Mouse (Mus musculus) liver, embryonic 11.5 days (tissue): ENCODE measurements around the gene Dusp15. TPM values are rescaled to one million over a fixed set of nuclear protein-coding genes. Genes with fewer than 3 reads are reported as not detected.

Experiments used
- ATAC-seq: fragments of 200-750 bp; cut with Nextera tagmentation; replicated peaks from 2 replicates; pipeline ENCODE4 v1.8.0; 2017; ENCODE audit warnings: moderate number of reproducible peaks, mild to moderate bottlenecking, moderate TSS enrichment, moderate library complexity; ENCODE audit not compliant: low FRiP score
- DNase-seq: peaks from one replicate; pipeline ENCODE4 v3.0.0-alpha.2; 2017; ENCODE audit warnings: low spot score
- H3K27ac ChIP-seq: fragments of 300-500 bp; sonication (generic); 2 replicates; pipeline ENCODE4 v1.5.1; 2014; ENCODE audit warnings: mild to moderate bottlenecking, low read depth, low read length, control low read depth
- H3K27me3 ChIP-seq: fragments of 300-500 bp; sonication (generic); replicated peaks from 2 replicates; pipeline ENCODE4 v1.6.1; 2014; ENCODE audit warnings: low read length, mixed read lengths; ENCODE audit not compliant: control insufficient read depth, insufficient read depth
- H3K36me3 ChIP-seq: fragments of 300-500 bp; sonication (generic); 2 replicates; pipeline ENCODE4 v1.6.1; 2014; ENCODE audit warnings: mild to moderate bottlenecking, low read length, moderate library complexity, mixed read lengths; ENCODE audit not compliant: control insufficient read depth, insufficient read depth
- H3K4me1 ChIP-seq: fragments of 300-500 bp; sonication (generic); replicated peaks from 2 replicates; pipeline ENCODE4 v1.6.1; 2014; ENCODE audit warnings: low read length, mixed read lengths; ENCODE audit not compliant: control insufficient read depth, insufficient read depth
- H3K4me2 ChIP-seq: fragments of 300-500 bp; sonication (generic); 2 replicates; pipeline ENCODE4 v1.6.1; 2014; ENCODE audit warnings: mild to moderate bottlenecking, control low read depth, moderate library complexity
- H3K4me3 ChIP-seq: fragments of 300-500 bp; sonication (generic); 2 replicates; pipeline ENCODE4 v1.5.1; 2014; ENCODE audit warnings: low read depth, low read length, control low read depth
- H3K9ac ChIP-seq: fragments of 300-500 bp; sonication (generic); 2 replicates; pipeline ENCODE4 v1.6.1; 2014; ENCODE audit warnings: low read depth, low read length, control low read depth
- H3K9me3 ChIP-seq: fragments of 300-500 bp; sonication (generic); 2 replicates; pipeline ENCODE4 v1.6.1; 2016; ENCODE audit warnings: low read length, inconsistent platforms, mixed read lengths; ENCODE audit not compliant: control insufficient read depth
- WGBS: fragments of 180-500 bp; shearing (Covaris S2); extraction: QIAGEN DNeasy Blood & Tissue Kit; methylation state at CpG from one replicate; pipeline ENCODE4 v1.1.7; 2014; 5-methylcytosine and 5-hydroxymethylcytosine counted together
- polyA plus RNA-seq: library from polyadenylated mRNA; unstranded; fragments of >200 nt; fragmentation: Nextera tagmentation; extraction: Ambion mirVana; gene quantifications from 2 replicates; pipeline ENCODE4 v1.2.1, GENCODE M21; 2014

Gene Dusp15
- polyA plus RNA-seq, 1 experiment from 2014 or later, result not detected

GRCm38 (mm10) chr2:152927371-152927770 is 24.1 kb downstream of the Dusp15 start:
- H3K9me3 ChIP-seq, result no peaks in the 10 kb centered on the region
- WGBS, result 34% methylated on average over 5 of the region's 5 CpGs
- H3K4me1 ChIP-seq, result no peaks in the 10 kb centered on the region
- no peak for ATAC-seq
- no peak overlapping the region for H3K27ac ChIP-seq
- H3K4me2 ChIP-seq, result no peak overlapping the region
- no peaks in the 10 kb centered on the region for H3K27me3 ChIP-seq
- H3K4me3 ChIP-seq, result no peak overlapping the region
- no peak for DNase-seq
- no peak overlapping the region for H3K9ac ChIP-seq
- no peaks in the 10 kb centered on the region for H3K36me3 ChIP-seq

- DNase-seq (no peak), ATAC-seq (no peak)
- no peaks in the 10 kb centered on the region for H3K9me3 ChIP-seq
- H3K27ac ChIP-seq, result no peak overlapping the region
- no peak overlapping the region for H3K9ac ChIP-seq
- no peak overlapping the region for H3K4me2 ChIP-seq
- no peaks in the 10 kb centered on the region for H3K36me3 ChIP-seq
- no peaks in the 10 kb centered on the region for H3K27me3 ChIP-seq
- no peaks in the 10 kb centered on the region for H3K4me1 ChIP-seq
- no peak overlapping the region for H3K4me3 ChIP-seq
- 55% methylated on average over 9 of the region's 9 CpGs for WGBS
Observed at GRCm38 (mm10) chr2:152926896-152927295, 24.6 kb downstream of the Dusp15 start.

GRCm38 (mm10) chr2:152925189-152925872 is 26.2 kb downstream of the Dusp15 start:
- no peaks in the 10 kb centered on the region; the same call in 1 of the 2 replicates for H3K27me3 ChIP-seq
- 45% methylated on average over 11 of the region's 11 CpGs for WGBS
- no peak overlapping the region for H3K9ac ChIP-seq
- no peaks in the 10 kb centered on the region for H3K4me1 ChIP-seq
- no peak overlapping the region for H3K4me3 ChIP-seq
- DNase-seq (no peak), ATAC-seq (peak; percentile 44)
- H3K27ac ChIP-seq, result no peak overlapping the region
- no peaks in the 10 kb centered on the region for H3K36me3 ChIP-seq
- no peak overlapping the region for H3K4me2 ChIP-seq
- no peaks in the 10 kb centered on the region for H3K9me3 ChIP-seq

GRCm38 (mm10) chr2:152924543-152924942 is 27.0 kb downstream of the Dusp15 start:
- H3K27me3 ChIP-seq, result no peaks in the 10 kb centered on the region; the same call in 1 of the 2 replicates
- DNase-seq (no peak), ATAC-seq (no peak)
- H3K36me3 ChIP-seq, result no peaks in the 10 kb centered on the region
- no peak overlapping the region for H3K27ac ChIP-seq
- no peaks in the 10 kb centered on the region for H3K4me1 ChIP-seq
- WGBS, result 48% methylated on average over 5 of the region's 5 CpGs
- H3K9me3 ChIP-seq, result no peaks in the 10 kb centered on the region
- no peak overlapping the region for H3K4me3 ChIP-seq
- no peak overlapping the region for H3K9ac ChIP-seq
- no peak overlapping the region for H3K4me2 ChIP-seq

- no peak overlapping the region for H3K4me3 ChIP-seq
- H3K27me3 ChIP-seq, result no peaks in the 10 kb centered on the region; the same call in 1 of the 2 replicates
- 62% methylated on average over 8 of the region's 8 CpGs for WGBS
- no peaks in the 10 kb centered on the region for H3K36me3 ChIP-seq
- H3K4me2 ChIP-seq, result no peak overlapping the region
- DNase-seq (no peak), ATAC-seq (no peak)
- no peaks in the 10 kb centered on the region for H3K4me1 ChIP-seq
- H3K27ac ChIP-seq, result no peak overlapping the region
- H3K9me3 ChIP-seq, result no peaks in the 10 kb centered on the region
- H3K9ac ChIP-seq, result no peak overlapping the region
Observed at GRCm38 (mm10) chr2:152924128-152924527, 27.4 kb downstream of the Dusp15 start.

GRCm38 (mm10) chr2:152923621-152924020 is 27.9 kb downstream of the Dusp15 start:
- H3K27ac ChIP-seq, result no peak overlapping the region
- H3K4me2 ChIP-seq, result no peak overlapping the region
- H3K4me3 ChIP-seq, result no peak overlapping the region
- no peaks in the 10 kb centered on the region for H3K36me3 ChIP-seq
- ATAC-seq (no peak), DNase-seq (no peak)
- no peaks in the 10 kb centered on the region; the same call in none of the 2 replicates for H3K27me3 ChIP-seq
- 73% methylated on average over 3 of the region's 3 CpGs for WGBS
- H3K9ac ChIP-seq, result no peak overlapping the region
- no peaks in the 10 kb centered on the region for H3K9me3 ChIP-seq
- H3K4me1 ChIP-seq, result 0 out of 2 replicates have a peak, but pooled peaks cover 4% of the 10 kb centered on the region

- 39% methylated on average over 6 of the region's 7 CpGs for WGBS
- no peak overlapping the region for H3K9ac ChIP-seq
Observed at GRCm38 (mm10) chr2:152922376-152922775, 29.1 kb downstream of the Dusp15 start.

GRCm38 (mm10) chr2:152917671-152918070 is 33.8 kb downstream of the Dusp15 start:
- H3K27ac ChIP-seq, result no peak overlapping the region
- no peaks in the 10 kb centered on the region for H3K36me3 ChIP-seq
- ATAC-seq (no peak), DNase-seq (no peak)
- no peaks in the 10 kb centered on the region for H3K9me3 ChIP-seq
- no peak overlapping the region for H3K4me2 ChIP-seq
- no peak overlapping the region for H3K9ac ChIP-seq
- 62% methylated on average over 9 of the region's 9 CpGs for WGBS
- H3K27me3 ChIP-seq, result peaks cover 16% of the 10 kb centered on the region
- peaks cover 15% of the 10 kb centered on the region for H3K4me1 ChIP-seq
- H3K4me3 ChIP-seq, result no peak overlapping the region

More at GRCm38 (mm10) chr2:152922376-152922775, 29.1 kb downstream of the Dusp15 start:
- Histone ChIP-seq H3K4me1 (0 out of 2 replicates have a peak, but pooled peaks cover 5% of the 10 kb centered on the region), H3K4me3 (no peak overlapping the region), H3K9me3 (no peaks in the 10 kb centered on the region), H3K27ac (no peak overlapping the region), H3K4me2 (no peak overlapping the region), H3K27me3 (no peaks in the 10 kb centered on the region; the same call in none of the 2 replicates), H3K36me3 (no peaks in the 10 kb centered on the region)
- no peak for ATAC-seq
- no peak for DNase-seq

- DNase-seq (no peak), ATAC-seq (no peak)
- no peak overlapping the region for H3K4me3 ChIP-seq
- H3K27me3 ChIP-seq, result peaks cover 31% of the 10 kb centered on the region
- H3K9ac ChIP-seq, result no peak overlapping the region
- no peak overlapping the region for H3K4me2 ChIP-seq
- no peaks in the 10 kb centered on the region for H3K36me3 ChIP-seq
- peaks cover 15% of the 10 kb centered on the region for H3K4me1 ChIP-seq
- no peaks in the 10 kb centered on the region for H3K9me3 ChIP-seq
- 59% methylated on average over 5 of the region's 5 CpGs for WGBS
- H3K27ac ChIP-seq, result no peak overlapping the region
Observed at GRCm38 (mm10) chr2:152916111-152916510, 35.4 kb downstream of the Dusp15 start.
